Mouse (Mus musculus) layer of hippocampus, adult 18-20 months (tissue): ENCODE results near the gene Pygo2. TPM values are rescaled to one million over a fixed set of nuclear protein-coding genes. Genes with fewer than 3 reads are reported as not detected.
"Not testable (repeated sequence)": the region's sequence is repeated elsewhere in the genome, so short reads cannot be mapped to it uniquely, and the experiment has no call there.

Experiments
- DNase-seq, 2 experiments: peaks; one replicate each; pipeline ENCODE4 v3.0.0; 2022; ENCODE audit warnings: low spot score in 2 of 2
- total RNA-seq, 2 experiments: library from RNA; stranded (reverse); gene quantifications; 2 replicates each; pipeline ENCODE4 v1.2.3; 2021

Gene Pygo2
- total RNA-seq, 2 experiments from 2014 or later, result 60.4 to 64.9 TPM

GRCm38 (mm10) chr3:89418861-89419250, 11.2 kb upstream of the Pygo2 start:
- peak in 1 of 2 experiments; percentile 56 for DNase-seq

DNA sequence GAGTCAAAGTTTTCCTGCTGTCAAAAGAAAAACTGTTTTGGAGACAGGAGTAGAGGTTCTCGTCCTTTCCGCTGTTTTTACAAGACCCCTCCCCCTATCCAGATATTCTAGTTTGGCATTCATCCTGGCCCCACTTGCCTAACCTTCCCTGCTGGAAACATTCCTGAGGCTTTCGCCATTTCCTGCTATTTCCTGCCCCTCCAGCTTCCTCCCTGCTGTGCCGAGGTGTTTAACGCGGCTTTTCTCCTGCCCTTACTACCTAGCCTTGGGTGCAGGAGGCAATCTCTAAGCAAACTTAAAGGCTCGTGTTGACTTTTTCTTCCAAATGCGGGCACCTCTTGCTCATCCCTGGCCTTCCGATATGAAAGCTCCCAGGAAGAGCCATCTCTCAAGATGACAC, 10.4 kb upstream of the Pygo2 start:
- no peak for DNase-seq

GRCm38 (mm10) chr3:89419981-89420380, 10.0 kb upstream of the Pygo2 start:
- DNase-seq, result no peak

- no peak for DNase-seq
Observed at GRCm38 (mm10) chr3:89420421-89420820, 9.6 kb upstream of the Pygo2 start.

GRCm38 (mm10) chr3:89421002-89421774, 8.8 kb upstream of the Pygo2 start:
- peak; percentile 65 to 69 for DNase-seq

DNA sequence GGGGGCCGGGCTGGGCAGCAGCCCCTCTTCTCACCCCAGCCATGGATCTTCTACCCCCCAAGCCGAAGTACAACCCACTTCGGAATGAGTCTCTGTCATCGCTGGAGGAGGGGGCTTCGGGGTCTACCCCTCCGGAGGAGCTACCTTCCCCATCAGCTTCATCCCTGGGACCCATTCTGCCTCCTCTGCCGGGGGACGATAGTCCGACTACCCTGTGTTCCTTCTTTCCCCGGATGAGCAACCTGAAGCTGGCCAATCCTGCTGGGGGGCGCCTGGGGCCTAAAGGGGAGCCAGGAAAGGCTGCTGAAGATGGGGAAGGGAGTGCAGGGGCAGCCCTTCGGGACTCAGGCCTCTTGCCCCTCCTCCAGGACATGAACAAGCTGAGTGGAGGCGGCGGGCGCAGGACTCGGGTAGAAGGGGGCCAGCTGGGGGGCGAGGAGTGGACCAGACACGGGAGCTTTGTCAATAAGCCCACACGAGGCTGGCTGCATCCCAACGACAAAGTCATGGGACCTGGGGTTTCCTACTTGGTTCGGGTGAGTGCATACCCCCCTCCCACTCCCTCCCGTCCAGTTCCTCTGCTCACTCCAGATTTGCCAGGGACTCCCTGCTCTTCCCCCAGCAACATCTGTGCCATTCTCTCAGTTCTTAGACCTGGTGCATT, 8.1 kb upstream of the Pygo2 start:
- DNase-seq, result no peak

DNA sequence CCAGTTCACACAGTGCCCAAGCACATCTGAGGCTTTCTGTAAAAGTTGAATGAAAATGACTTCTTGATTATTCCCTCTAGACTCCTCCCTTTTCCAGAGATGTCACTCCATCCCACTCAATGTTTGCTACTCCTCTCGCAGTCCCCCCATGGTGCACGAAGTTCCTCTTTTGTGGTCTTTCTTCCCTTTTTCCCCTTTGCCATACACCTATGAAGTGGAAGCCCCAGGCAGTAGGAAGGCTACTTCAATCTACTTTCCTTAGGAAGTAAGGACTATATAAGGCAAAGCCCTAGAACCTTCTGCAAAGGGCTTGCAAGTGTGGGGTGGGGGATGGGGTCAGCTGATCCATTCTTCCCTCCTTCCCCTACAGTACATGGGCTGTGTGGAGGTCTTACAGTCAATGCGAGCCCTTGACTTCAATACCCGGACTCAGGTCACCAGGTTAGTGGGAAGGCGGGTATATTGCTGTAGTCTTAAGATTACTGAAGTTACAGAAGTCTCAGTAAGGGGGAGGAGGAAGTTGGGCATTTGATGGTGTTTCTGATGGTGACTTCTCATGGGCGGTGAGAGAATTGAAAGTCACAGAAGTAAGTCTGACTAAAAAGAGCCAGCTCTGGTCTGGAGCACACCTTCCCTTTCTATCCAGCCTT, 7.3 kb upstream of the Pygo2 start:
- no peak for DNase-seq

DNA sequence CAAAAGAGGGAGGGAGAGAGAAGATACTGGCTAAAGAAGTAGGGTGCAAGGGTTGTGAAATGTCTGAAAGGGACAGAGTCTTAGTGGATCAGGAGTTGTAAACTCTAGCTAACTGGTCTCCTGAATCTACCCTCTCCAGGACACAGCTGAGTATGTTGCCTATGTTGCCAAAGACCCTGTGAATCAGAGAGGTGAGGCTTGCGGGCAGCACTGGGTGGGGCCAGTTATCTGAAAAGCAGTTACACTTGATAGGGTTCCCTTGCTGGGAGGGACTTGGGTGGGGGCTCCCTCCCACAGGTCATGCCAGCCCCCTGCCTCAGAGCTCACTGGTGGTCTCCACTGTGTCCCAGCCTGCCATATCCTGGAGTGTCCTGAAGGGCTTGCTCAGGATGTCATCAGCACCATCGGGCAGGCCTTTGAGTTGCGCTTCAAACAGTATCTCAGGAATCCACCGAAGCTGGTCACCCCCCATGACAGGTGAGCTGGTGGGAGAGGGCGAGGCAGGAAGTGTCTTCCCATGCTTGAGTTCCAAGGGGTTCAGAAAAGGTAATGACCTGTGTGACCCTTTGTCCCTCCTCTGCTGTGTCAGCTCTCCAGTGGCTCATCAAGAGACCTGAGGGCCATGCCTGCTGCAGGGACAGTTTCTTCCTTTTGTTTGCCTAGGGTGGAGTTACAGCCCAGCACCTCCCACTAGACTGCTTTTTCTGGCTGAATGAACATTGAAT, 5.4 kb upstream of the Pygo2 start:
- DNase-seq, result no peak

DNA sequence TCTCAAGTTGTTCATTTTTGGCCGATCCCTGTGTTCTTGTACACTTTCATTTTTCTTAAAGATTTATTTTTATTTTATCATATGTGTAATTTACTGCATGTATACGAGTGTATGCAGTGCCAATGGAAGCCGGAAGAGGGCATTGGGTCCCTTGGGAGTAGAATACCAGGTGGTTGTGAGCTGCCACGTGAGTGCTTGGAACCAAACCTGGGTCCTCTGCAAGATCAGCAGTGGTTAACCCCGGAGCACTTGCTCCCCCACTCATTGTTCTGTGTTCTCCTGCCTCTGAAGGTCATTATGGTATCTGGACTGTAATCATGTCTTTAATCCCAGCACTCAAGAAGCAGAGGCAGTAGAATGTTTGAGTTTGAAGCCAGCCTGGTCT, 4.9 kb upstream of the Pygo2 start:
- DNase-seq, result no peak

GRCm38 (mm10) chr3:89425876-89426275, 4.1 kb upstream of the Pygo2 start:
- no peak for DNase-seq

DNA sequence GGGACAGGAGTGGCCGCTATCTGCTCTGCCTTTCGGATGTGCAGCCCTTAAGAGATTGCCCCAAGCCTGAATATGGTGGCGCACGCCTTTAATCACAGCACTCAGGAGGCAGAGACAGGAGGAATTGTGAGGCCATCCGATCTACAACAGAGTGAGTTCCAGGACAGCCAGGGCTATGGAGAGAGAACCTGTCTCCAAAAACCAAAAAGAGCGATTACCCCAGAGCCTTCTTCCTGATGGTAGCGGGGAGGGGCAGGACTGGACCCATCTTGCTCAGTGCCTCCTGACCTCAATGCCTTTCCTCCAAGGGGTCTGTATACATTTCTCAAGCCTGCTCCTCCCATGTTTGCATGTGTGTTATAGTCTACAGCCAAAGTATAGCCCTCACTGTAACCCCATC, 993 bp upstream of the Pygo2 start:
- DNase-seq, result not testable (repeated sequence)

DNA sequence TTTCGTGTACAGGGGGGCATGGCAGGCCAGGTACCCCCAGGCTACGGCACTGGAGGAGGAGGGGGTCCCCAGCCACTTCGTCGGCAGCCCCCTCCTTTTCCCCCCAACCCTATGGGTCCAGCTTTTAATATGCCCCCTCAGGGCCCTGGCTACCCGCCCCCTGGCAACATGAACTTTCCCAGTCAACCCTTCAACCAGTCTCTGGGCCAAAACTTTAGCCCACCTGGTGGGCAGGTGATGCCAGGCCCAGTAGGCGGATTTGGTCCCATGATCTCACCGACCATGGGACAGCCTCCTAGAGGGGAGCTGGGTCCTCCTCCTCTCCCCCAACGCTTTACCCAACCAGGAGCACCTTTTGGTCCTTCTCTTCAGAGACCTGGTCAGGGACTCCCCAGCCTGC, 2.6 kb downstream of the Pygo2 start:
- DNase-seq, result no peak

DNA sequence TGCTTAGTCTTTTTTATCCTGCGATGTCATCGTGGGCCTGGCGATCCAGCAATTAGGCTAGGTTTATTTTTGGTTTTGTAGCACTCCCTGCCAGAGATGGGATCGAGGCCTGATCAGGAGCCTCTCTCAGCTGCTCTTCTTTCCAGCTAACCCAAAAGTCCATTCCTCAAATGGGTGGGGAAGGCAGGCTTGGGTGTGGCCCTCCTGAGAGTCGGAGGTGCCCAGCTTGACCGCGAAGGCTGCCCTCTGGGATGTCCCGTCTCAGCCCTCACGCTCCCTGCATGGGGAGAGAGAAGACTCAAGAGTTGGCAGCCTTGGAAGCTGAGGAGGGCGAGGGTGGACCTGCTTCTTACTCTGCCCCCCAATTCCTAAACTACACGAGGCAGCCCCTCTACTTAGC, 4.5 kb downstream of the Pygo2 start:
- DNase-seq, result no peak

DNA sequence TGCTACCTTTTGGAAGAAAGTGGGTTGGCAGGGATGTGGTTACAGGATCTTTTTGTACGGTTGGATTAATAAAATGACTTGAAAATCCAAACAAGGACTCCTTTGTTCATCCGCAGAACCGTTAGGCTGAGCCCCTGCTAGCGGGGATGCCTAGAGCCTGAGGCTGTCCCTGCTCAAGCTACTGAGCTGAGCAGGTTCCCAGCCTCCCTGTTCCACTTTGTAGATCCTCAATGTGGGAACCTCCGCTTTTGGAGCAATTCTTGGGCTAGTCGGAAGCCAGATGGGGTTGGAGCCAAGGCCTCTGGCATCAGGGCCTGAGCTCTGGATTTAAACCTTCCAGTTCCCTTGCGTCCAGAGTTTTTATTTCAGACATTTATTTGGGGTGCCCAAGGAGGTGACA, 5.0 kb downstream of the Pygo2 start:
- no peak for DNase-seq

GRCm38 (mm10) chr3:89436176-89437113, 6.4 kb downstream of the Pygo2 start, which contains the start of gene Pbxip1:
TSS of gene Pbxip1 (plus strand) at chr3:89436706.
- DNase-seq, result no peak

- DNase-seq, result peak in 1 of 2 experiments; percentile 56
Observed at GRCm38 (mm10) chr3:89437269-89437668, 7.3 kb downstream of the Pygo2 start.

DNA sequence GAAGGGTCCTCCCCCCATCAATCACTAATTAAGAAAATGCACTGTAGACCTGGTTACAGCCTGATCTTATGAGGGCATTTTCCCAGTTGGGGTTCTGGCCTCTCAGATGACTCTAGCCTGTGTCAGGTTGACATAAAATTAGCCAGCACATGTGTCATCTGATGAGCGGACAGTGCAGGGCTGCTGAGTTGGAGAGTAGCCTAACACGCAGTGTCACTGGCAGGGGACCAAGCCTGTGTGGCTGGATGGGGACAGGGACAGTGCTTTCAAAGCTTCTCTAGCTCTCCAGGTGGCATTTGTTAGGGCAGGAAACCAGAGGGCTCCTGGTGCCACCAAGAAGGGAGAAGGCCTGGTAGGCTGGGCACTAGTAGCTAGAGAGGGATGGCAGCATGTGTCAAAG, 10.7 kb downstream of the Pygo2 start:
- DNase-seq, result no peak

DNA sequence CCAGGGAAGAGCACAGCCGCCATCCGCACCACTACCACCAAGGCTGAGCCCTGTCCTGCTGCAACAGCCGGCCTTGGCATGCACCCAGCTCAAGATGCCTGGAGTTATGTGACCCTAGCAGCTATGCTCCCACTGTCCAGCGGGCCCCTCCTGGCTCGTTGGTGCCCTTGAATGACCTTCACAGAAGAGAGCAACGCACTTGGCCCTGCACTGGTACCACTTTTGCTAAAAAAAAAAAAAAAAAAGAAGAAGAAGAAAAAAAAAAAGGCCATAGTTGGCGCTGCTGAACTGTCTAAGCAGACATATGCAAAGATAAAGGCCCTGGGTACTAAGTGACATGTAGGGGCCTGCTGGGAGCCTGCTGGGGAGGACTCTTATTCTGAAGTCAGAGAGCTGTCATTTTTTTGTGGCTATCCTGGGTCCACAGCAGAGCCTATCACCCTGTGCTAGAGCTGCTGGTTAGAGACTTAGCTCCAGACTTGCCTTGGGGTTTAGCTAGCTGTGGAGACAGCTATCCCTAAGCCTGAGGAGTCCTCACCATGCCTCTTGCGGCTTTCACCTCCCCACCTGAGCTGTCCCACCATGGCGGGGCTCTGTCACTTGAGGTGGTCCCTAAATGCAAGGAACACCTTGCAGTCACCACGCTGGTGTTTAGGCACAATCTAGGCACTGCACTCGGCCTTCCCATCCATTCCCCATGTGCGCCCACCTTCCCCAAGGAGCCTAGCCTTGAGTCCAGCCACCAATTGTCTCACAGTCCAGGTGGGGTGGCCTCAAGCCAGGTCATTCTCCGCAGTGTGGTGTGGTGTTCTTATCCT, 18.9 kb downstream of the Pygo2 start:
- no peak for DNase-seq

DNA sequence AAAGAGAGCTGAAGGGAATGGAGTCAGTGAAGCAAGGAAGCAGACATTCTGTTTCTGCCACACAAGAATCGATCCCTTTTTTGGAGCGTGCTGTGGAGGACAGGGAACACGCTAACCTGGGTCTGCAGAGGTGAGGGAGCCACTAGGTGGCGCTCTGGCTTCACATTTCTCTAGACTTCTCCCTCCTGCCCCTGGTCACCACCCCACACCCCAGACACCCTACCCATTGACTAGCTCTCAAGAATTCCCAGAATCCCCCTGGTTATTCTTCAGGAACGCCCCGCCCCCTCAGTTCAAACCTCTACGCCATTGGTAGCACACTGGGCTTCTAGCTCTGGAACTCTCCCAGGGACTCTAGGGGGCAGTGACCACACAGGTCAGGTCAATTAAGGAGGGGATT, 19.5 kb downstream of the Pygo2 start:
- peak; percentile 51 to 84 for DNase-seq

DNA sequence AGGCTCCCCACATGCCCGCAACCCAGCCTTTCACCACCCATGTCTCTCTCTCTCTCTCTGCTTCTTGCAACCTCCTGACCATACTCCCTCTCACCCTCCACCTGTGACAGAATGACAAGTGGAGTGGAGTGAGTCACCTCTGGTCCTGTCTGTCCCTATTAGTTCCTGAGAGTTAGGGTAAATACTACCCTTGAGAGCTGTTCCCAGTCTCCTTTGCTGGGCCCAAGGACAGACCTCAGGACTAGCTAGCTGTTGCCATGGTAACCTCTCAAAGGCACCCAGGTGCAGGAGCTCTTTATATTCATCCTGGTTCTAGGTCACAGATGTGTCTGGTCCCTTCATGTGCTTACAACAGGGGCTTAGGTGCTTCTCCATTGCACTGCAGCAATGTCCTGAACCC, 21.9 kb downstream of the Pygo2 start:
- no peak for DNase-seq
